Mouse (Mus musculus): Measurements from ENCODE around the gene 4930519P11Rik.

GRCm38 (mm10) chr2:154654976-154655375, 41.7 kb upstream of the 4930519P11Rik start:
- TF ChIP-seq CTCF (IDR thresholded peaks at IDR 0.05; ENCODE audit: low read depth, low read length) (no peak), TAL1 (conservative IDR thresholded peaks at IDR 0.05; ENCODE audit: low read depth, low read length) (no peak)
